Mouse (Mus musculus) midbrain, embryonic 13.5 days (tissue): ENCODE measurements at regions not wholly inside any gene's neighbourhood (a gene's known extent, or its start where the extent isn't known, plus 50 kb on each side); places are given as distances from the start of the nearest gene placed in this dataset.
"Not testable (repeated sequence)": the region's sequence is repeated elsewhere in the genome, so short reads cannot be mapped to it uniquely, and the experiment has no call there.

Experiments
- ATAC-seq: fragments of 200-750 bp; cut with Nextera tagmentation; 2 replicates; pipeline ENCODE4 v1.8.0; 2017; ENCODE audit warnings: mild to moderate bottlenecking, moderate TSS enrichment, moderate library complexity
- H3K27ac ChIP-seq: fragments of 300-500 bp; sonication (generic); 2 replicates; pipeline ENCODE4 v1.5.1; 2015; ENCODE audit warnings: inconsistent platforms, mild to moderate bottlenecking, moderate library complexity
- H3K27me3 ChIP-seq: fragments of 300-500 bp; sonication (generic); 2 replicates; pipeline ENCODE4 v1.6.1; 2015; ENCODE audit warnings: mild to moderate bottlenecking, inconsistent platforms
- H3K36me3 ChIP-seq: fragments of 300-500 bp; sonication (generic); 2 replicates; pipeline ENCODE4 v1.6.1; 2015; ENCODE audit warnings: mild to moderate bottlenecking, inconsistent platforms
- H3K4me1 ChIP-seq: fragments of 300-500 bp; sonication (generic); replicated peaks from 2 replicates; pipeline ENCODE4 v1.6.1; 2015; ENCODE audit warnings: inconsistent platforms
- H3K4me2 ChIP-seq: fragments of 300-500 bp; sonication (generic); replicated peaks from 2 replicates; pipeline ENCODE4 v1.6.1; 2015; ENCODE audit warnings: moderate library complexity, mild to moderate bottlenecking, inconsistent platforms
- H3K4me3 ChIP-seq: fragments of 300-500 bp; sonication (generic); replicated peaks from 2 replicates; pipeline ENCODE4 v1.5.1; 2015; ENCODE audit warnings: mild to moderate bottlenecking, inconsistent platforms
- H3K9ac ChIP-seq: fragments of 300-500 bp; sonication (generic); replicated peaks from 2 replicates; pipeline ENCODE4 v1.6.1; 2015; ENCODE audit warnings: mild to moderate bottlenecking, inconsistent platforms
- H3K9me3 ChIP-seq: fragments of 300-500 bp; sonication (generic); 2 replicates; pipeline ENCODE4 v1.6.1; 2016; ENCODE audit warnings: mild to moderate bottlenecking, inconsistent platforms
- whole genome bisulfite sequencing: fragments of 180-500 bp; shearing (Covaris S2); methylation state at CpG from one replicate; pipeline ENCODE4 v1.1.7; 2015; 5-methylcytosine and 5-hydroxymethylcytosine counted together

- no peak overlapping the region for H3K4me3 ChIP-seq
- H3K4me2 ChIP-seq, result no peak overlapping the region
- H3K27me3 ChIP-seq, result no peaks in the 10 kb centered on the region
- H3K4me1 ChIP-seq, result no peaks in the 10 kb centered on the region
- ATAC-seq, result no peak
- no peaks in the 10 kb centered on the region for H3K9me3 ChIP-seq
- no peak overlapping the region for H3K9ac ChIP-seq
- H3K36me3 ChIP-seq, result no peaks in the 10 kb centered on the region
- 82% methylated on average over 1 of the region's 1 CpGs for WGBS
- no peak overlapping the region for H3K27ac ChIP-seq
Observed at GRCm38 (mm10) chr5:42884251-42884650, 348.7 kb upstream of the Cpeb2 start.

GRCm38 (mm10) chr5:42891890-42892289, 341.1 kb upstream of the Cpeb2 start:
- H3K36me3 ChIP-seq, result no peaks in the 10 kb centered on the region
- 0 out of 2 replicates have a peak overlapping the region, but pooled peaks have one; percentile 25 for H3K27ac ChIP-seq
- H3K4me3 ChIP-seq, result no peak overlapping the region
- H3K4me2 ChIP-seq, result no peak overlapping the region
- H3K4me1 ChIP-seq, result peaks cover 16% of the 10 kb centered on the region; the same call in 1 of the 2 replicates
- peak; percentile 85 for ATAC-seq
- no peak overlapping the region for H3K9ac ChIP-seq
- WGBS, result 15% methylated on average over 2 of the region's 2 CpGs
- H3K9me3 ChIP-seq, result no peaks in the 10 kb centered on the region
- no peaks in the 10 kb centered on the region for H3K27me3 ChIP-seq

- 80% methylated on average over 3 of the region's 3 CpGs for WGBS
- Histone ChIP-seq H3K4me3 (no peak overlapping the region), H3K4me2 (no peak overlapping the region), H3K36me3 (no peaks in the 10 kb centered on the region), H3K9me3 (no peaks in the 10 kb centered on the region), H3K27ac (no peak overlapping the region), H3K4me1 (no peaks in the 10 kb centered on the region), H3K27me3 (no peaks in the 10 kb centered on the region), H3K9ac (no peak overlapping the region)
- ATAC-seq, result no peak
Observed at GRCm38 (mm10) chr5:42906136-42906535, 326.8 kb upstream of the Cpeb2 start.

- Histone ChIP-seq H3K4me3 (no peak overlapping the region), H3K36me3 (no peaks in the 10 kb centered on the region), H3K4me2 (no peak overlapping the region), H3K4me1 (no peaks in the 10 kb centered on the region), H3K9ac (no peak overlapping the region), H3K9me3 (no peaks in the 10 kb centered on the region), H3K27me3 (no peaks in the 10 kb centered on the region), H3K27ac (no peak overlapping the region)
- no peak for ATAC-seq
- WGBS, result 88% methylated on average over 3 of the region's 3 CpGs
Observed at GRCm38 (mm10) chr5:42919328-42919727, 313.6 kb upstream of the Cpeb2 start.

GRCm38 (mm10) chr5:42932106-42932505, 300.9 kb upstream of the Cpeb2 start:
- no peak overlapping the region for H3K9ac ChIP-seq
- no peak overlapping the region for H3K27ac ChIP-seq
- 78% methylated on average over 2 of the region's 2 CpGs for WGBS
- H3K36me3 ChIP-seq, result no peaks in the 10 kb centered on the region
- no peak overlapping the region for H3K4me3 ChIP-seq
- no peak for ATAC-seq
- no peaks in the 10 kb centered on the region for H3K9me3 ChIP-seq
- no peaks in the 10 kb centered on the region for H3K4me1 ChIP-seq
- H3K27me3 ChIP-seq, result no peaks in the 10 kb centered on the region
- H3K4me2 ChIP-seq, result no peak overlapping the region

- Histone ChIP-seq H3K4me3 (no peak overlapping the region), H3K27me3 (no peaks in the 10 kb centered on the region), H3K27ac (0 out of 2 replicates have a peak overlapping the region, but pooled peaks have one; percentile 30), H3K4me1 (peaks cover 8% of the 10 kb centered on the region; the same call in 1 of the 2 replicates), H3K36me3 (no peaks in the 10 kb centered on the region), H3K9ac (no peak overlapping the region), H3K9me3 (no peaks in the 10 kb centered on the region), H3K4me2 (no peak overlapping the region)
- ATAC-seq, result peak; percentile 71
- 51% methylated on average over 9 of the region's 9 CpGs for WGBS
Observed at GRCm38 (mm10) chr5:42959296-42959862, 273.6 kb upstream of the Cpeb2 start.

- not testable (repeated sequence) for H3K4me1 ChIP-seq, H3K36me3 ChIP-seq, H3K9ac ChIP-seq, H3K27ac ChIP-seq, ATAC-seq, H3K27me3 ChIP-seq, H3K9me3 ChIP-seq, H3K4me2 ChIP-seq, H3K4me3 ChIP-seq
- 93% methylated on average over 2 of the region's 2 CpGs for WGBS
Observed at GRCm38 (mm10) chr5:42966952-42967351, 266.0 kb upstream of the Cpeb2 start.

- no peaks in the 10 kb centered on the region for H3K4me1 ChIP-seq
- ATAC-seq, result no peak
- no peak overlapping the region for H3K27ac ChIP-seq
- H3K9me3 ChIP-seq, result no peaks in the 10 kb centered on the region; the same call in 1 of the 2 replicates
- H3K36me3 ChIP-seq, result no peaks in the 10 kb centered on the region
- no peaks in the 10 kb centered on the region for H3K27me3 ChIP-seq
- H3K4me2 ChIP-seq, result no peak overlapping the region
- no peak overlapping the region for H3K4me3 ChIP-seq
- no peak overlapping the region for H3K9ac ChIP-seq
Observed at GRCm38 (mm10) chr5:42969209-42969608, 263.8 kb upstream of the Cpeb2 start.

- WGBS, result 85% methylated on average over 3 of the region's 3 CpGs
Observed at GRCm38 (mm10) chr5:42969621-42970020, 263.3 kb upstream of the Cpeb2 start.

GRCm38 (mm10) chr5:42977108-42977507, 255.9 kb upstream of the Cpeb2 start:
- H3K9me3 ChIP-seq, result no peaks in the 10 kb centered on the region
- no peak for ATAC-seq

More at GRCm38 (mm10) chr5:42969621-42970020, 263.3 kb upstream of the Cpeb2 start:
- H3K4me1 ChIP-seq, result no peaks in the 10 kb centered on the region
- no peaks in the 10 kb centered on the region for H3K36me3 ChIP-seq
- no peak overlapping the region for H3K9ac ChIP-seq
- H3K4me3 ChIP-seq, result no peak overlapping the region
- ATAC-seq, result no peak
- H3K4me2 ChIP-seq, result no peak overlapping the region
- no peaks in the 10 kb centered on the region for H3K27me3 ChIP-seq
- H3K9me3 ChIP-seq, result no peaks in the 10 kb centered on the region; the same call in 1 of the 2 replicates
- H3K27ac ChIP-seq, result no peak overlapping the region

GRCm38 (mm10) chr5:42980946-42981650, 251.9 kb upstream of the Cpeb2 start:
- no peak overlapping the region for H3K27ac ChIP-seq
- H3K4me3 ChIP-seq, result no peak overlapping the region
- no peak overlapping the region for H3K4me2 ChIP-seq
- no peaks in the 10 kb centered on the region for H3K27me3 ChIP-seq
- H3K9me3 ChIP-seq, result no peaks in the 10 kb centered on the region
- WGBS, result 78% methylated on average over 2 of the region's 2 CpGs
- no peaks in the 10 kb centered on the region for H3K36me3 ChIP-seq
- no peaks in the 10 kb centered on the region for H3K4me1 ChIP-seq
- H3K9ac ChIP-seq, result no peak overlapping the region
- no peak for ATAC-seq

More at GRCm38 (mm10) chr5:42977108-42977507, 255.9 kb upstream of the Cpeb2 start:
- no peak overlapping the region for H3K27ac ChIP-seq
- no peaks in the 10 kb centered on the region for H3K36me3 ChIP-seq
- no peak overlapping the region for H3K4me3 ChIP-seq
- H3K4me1 ChIP-seq, result no peaks in the 10 kb centered on the region
- WGBS, result 93% methylated on average over 4 of the region's 4 CpGs
- no peaks in the 10 kb centered on the region for H3K27me3 ChIP-seq
- no peak overlapping the region for H3K4me2 ChIP-seq
- H3K9ac ChIP-seq, result no peak overlapping the region

- Histone ChIP-seq H3K27me3 (no peaks in the 10 kb centered on the region), H3K4me1 (no peaks in the 10 kb centered on the region), H3K36me3 (no peaks in the 10 kb centered on the region), H3K9ac (no peak overlapping the region), H3K27ac (no peak overlapping the region), H3K9me3 (no peaks in the 10 kb centered on the region), H3K4me2 (no peak overlapping the region), H3K4me3 (no peak overlapping the region)
- no peak for ATAC-seq
- WGBS, result 78% methylated on average over 4 of the region's 4 CpGs
Observed at GRCm38 (mm10) chr5:42986203-42986602, 246.8 kb upstream of the Cpeb2 start.
